Mouse (Mus musculus): ENCODE data around the gene Ncdn.

Gene Ncdn

GRCm38 (mm10) chr4:126745506-126746193, 7.6 kb downstream of the Ncdn start:
- TF ChIP-seq GATA4 (IDR thresholded peaks at IDR 0.05; ENCODE audit: insufficient replicate concordance, low read length), result no peak

GRCm38 (mm10) chr4:126744831-126745230, 8.4 kb downstream of the Ncdn start:
- TF ChIP-seq GATA4 (IDR thresholded peaks at IDR 0.05; ENCODE audit: insufficient replicate concordance, low read length), result no peak

- TF ChIP-seq GATA4 (IDR thresholded peaks at IDR 0.05; ENCODE audit: insufficient replicate concordance, low read length), result no peak
Observed at GRCm38 (mm10) chr4:126743713-126744112, 9.5 kb downstream of the Ncdn start.

- TF ChIP-seq GATA4 (IDR thresholded peaks at IDR 0.05; ENCODE audit: insufficient replicate concordance, low read length), result no peak
Observed at GRCm38 (mm10) chr4:126742976-126743375, 10.3 kb downstream of the Ncdn start.

- TF ChIP-seq GATA4 (IDR thresholded peaks at IDR 0.05; ENCODE audit: insufficient replicate concordance, low read length), result no peak
Observed at GRCm38 (mm10) chr4:126741448-126741847, 11.8 kb downstream of the Ncdn start.

GRCm38 (mm10) chr4:126739966-126740676, 13.1 kb downstream of the Ncdn start:
- TF ChIP-seq GATA4 (IDR thresholded peaks at IDR 0.05; ENCODE audit: insufficient replicate concordance, low read length), result no peak

GRCm38 (mm10) chr4:126736001-126736414, 17.2 kb downstream of the Ncdn start, which contains the start of gene Tfap2e:
Gene Tfap2e, minus strand, starts transcription at chr4:126736240.
- no peak for TF ChIP-seq GATA4 (IDR thresholded peaks at IDR 0.05; ENCODE audit: insufficient replicate concordance, low read length)

- no peak for TF ChIP-seq GATA4 (IDR thresholded peaks at IDR 0.05; ENCODE audit: insufficient replicate concordance, low read length)
Observed at GRCm38 (mm10) chr4:126735382-126736000, 17.7 kb downstream of the Ncdn start.

- no peak for TF ChIP-seq GATA4 (IDR thresholded peaks at IDR 0.05; ENCODE audit: insufficient replicate concordance, low read length)
Observed at GRCm38 (mm10) chr4:126734700-126735381, 18.4 kb downstream of the Ncdn start.

- TF ChIP-seq GATA4 (IDR thresholded peaks at IDR 0.05; ENCODE audit: insufficient replicate concordance, low read length), result no peak
Observed at GRCm38 (mm10) chr4:126734001-126734603, 19.1 kb downstream of the Ncdn start.

GRCm38 (mm10) chr4:126732531-126733380, 20.5 kb downstream of the Ncdn start:
- no peak for TF ChIP-seq GATA4 (IDR thresholded peaks at IDR 0.05; ENCODE audit: insufficient replicate concordance, low read length)

- no peak for TF ChIP-seq GATA4 (IDR thresholded peaks at IDR 0.05; ENCODE audit: insufficient replicate concordance, low read length)
Observed at GRCm38 (mm10) chr4:126732111-126732510, 21.1 kb downstream of the Ncdn start.

GRCm38 (mm10) chr4:126707439-126707826, 45.8 kb downstream of the Ncdn start:
- TF ChIP-seq GATA4 (IDR thresholded peaks at IDR 0.05; ENCODE audit: insufficient replicate concordance, low read length), result no peak

Data from liver, adult (tissue).